Mouse (Mus musculus) mesoderm, embryonic 11.5 days (tissue): ENCODE measurements around the gene Prph2.

Source experiments
- DNase-seq: peaks from one replicate; pipeline ENCODE4 v3.0.0-alpha.2; 2012; ENCODE audit warnings: low read depth, low spot score

The Prph2 gene

GRCm38 (mm10) chr17:46910186-46910585, at the start of gene Prph2:
Prph2 (plus strand) TSS chr17:46910459.
- no peak for DNase-seq

GRCm38 (mm10) chr17:46864566-46865195, 45.6 kb upstream of the Prph2 start:
- DNase-seq: no peak

- no peak for DNase-seq
These were observed 43.4 kb upstream of the Prph2 start for GRCm38 (mm10) chr17:46866836-46867235.

GRCm38 (mm10) chr17:46870204-46870798, 40.0 kb upstream of the Prph2 start:
- DNase-seq: no peak

GRCm38 (mm10) chr17:46870913-46871312, 39.3 kb upstream of the Prph2 start:
- DNase-seq: no peak

- DNase-seq: no peak
These were observed 37.5 kb upstream of the Prph2 start for GRCm38 (mm10) chr17:46872806-46873205.

- DNase-seq: no peak
These were observed 36.1 kb upstream of the Prph2 start for GRCm38 (mm10) chr17:46874133-46874532.

GRCm38 (mm10) chr17:46875626-46876025, 34.6 kb upstream of the Prph2 start:
- no peak for DNase-seq

- no peak for DNase-seq
These were observed 33.8 kb upstream of the Prph2 start for GRCm38 (mm10) chr17:46876371-46876950.

- DNase-seq: no peak
These were observed 33.2 kb upstream of the Prph2 start for GRCm38 (mm10) chr17:46877061-46877460.

GRCm38 (mm10) chr17:46879841-46880311, 30.4 kb upstream of the Prph2 start:
- DNase-seq: peak; percentile 41

GRCm38 (mm10) chr17:46880322-46880721, 29.9 kb upstream of the Prph2 start:
- DNase-seq: no peak

- no peak for DNase-seq
These were observed 28.5 kb upstream of the Prph2 start for GRCm38 (mm10) chr17:46881728-46882127.

GRCm38 (mm10) chr17:46883107-46883506, 27.2 kb upstream of the Prph2 start:
- no peak for DNase-seq

GRCm38 (mm10) chr17:46884766-46885165, 25.5 kb upstream of the Prph2 start:
- no peak for DNase-seq

- no peak for DNase-seq
These were observed 24.9 kb upstream of the Prph2 start for GRCm38 (mm10) chr17:46885218-46885909.

GRCm38 (mm10) chr17:46885910-46886643, 24.2 kb upstream of the Prph2 start:
- DNase-seq: no peak

- DNase-seq: peak; percentile 72
These were observed 21.6 kb upstream of the Prph2 start for GRCm38 (mm10) chr17:46888511-46889212.

GRCm38 (mm10) chr17:46889450-46890084, 20.7 kb upstream of the Prph2 start:
- DNase-seq: peak; percentile 82

- DNase-seq: peak; percentile 99
These were observed 20.0 kb upstream of the Prph2 start, which contains the start of gene Tbcc for GRCm38 (mm10) chr17:46890116-46890815. Tbcc (plus strand) TSS chr17:46890684.
